Mouse (Mus musculus) heart, postnatal 0 days (tissue): Measurements from ENCODE around the gene Tet3. TPM values are rescaled to one million over a fixed set of nuclear protein-coding genes. Genes with fewer than 3 reads are reported as not detected.
A peak's percentile ranks its signal among the peaks of the same experiment; 100 is the strongest.

Source experiments
- ATAC-seq: fragments of 200-750 bp; cut with Nextera tagmentation; 2 replicates; pipeline ENCODE4 v1.8.0; 2017; ENCODE audit warnings: low read depth, moderate number of reproducible peaks, moderate library complexity; ENCODE audit not compliant: insufficient read depth
- DNase-seq: peaks from one replicate; pipeline ENCODE4 v3.0.0-alpha.2; 2016; ENCODE audit warnings: low spot score
- H3K27ac ChIP-seq: fragments of 300-500 bp; sonication (generic); 2 replicates; pipeline ENCODE4 v1.5.1; 2014; ENCODE audit warnings: low read depth, mild to moderate bottlenecking
- H3K27me3 ChIP-seq: fragments of 300-500 bp; sonication (generic); 2 replicates; pipeline ENCODE4 v1.6.1; 2014; ENCODE audit warnings: low read length, mixed read lengths; ENCODE audit not compliant: control insufficient read depth, insufficient read depth
- H3K36me3 ChIP-seq: fragments of 300-500 bp; sonication (generic); replicated peaks from 2 replicates; pipeline ENCODE4 v1.6.1; 2014; ENCODE audit warnings: low read length, mixed read lengths; ENCODE audit not compliant: control insufficient read depth, insufficient read depth
- H3K4me1 ChIP-seq: fragments of 300-500 bp; sonication (generic); 2 replicates; pipeline ENCODE4 v1.6.1; 2014; ENCODE audit warnings: antibody characterized with exemption; ENCODE audit not compliant: control insufficient read depth, insufficient read depth
- H3K4me2 ChIP-seq: fragments of 300-500 bp; sonication (generic); 2 replicates; pipeline ENCODE4 v1.6.1; 2014; ENCODE audit warnings: low read depth, mild to moderate bottlenecking, low read length, moderate library complexity
- H3K4me3 ChIP-seq: fragments of 300-500 bp; sonication (generic); 2 replicates; pipeline ENCODE4 v1.5.1; 2014; ENCODE audit warnings: low read depth, low read length
- H3K9ac ChIP-seq: fragments of 300-500 bp; sonication (generic); replicated peaks from 2 replicates; pipeline ENCODE4 v1.6.1; 2014; ENCODE audit warnings: low read depth, low read length, mixed read lengths
- H3K9me3 ChIP-seq: fragments of 300-500 bp; sonication (generic); replicated peaks from 2 replicates; pipeline ENCODE4 v1.6.1; 2016; ENCODE audit warnings: low read length; ENCODE audit not compliant: control insufficient read depth
- CTCF ChIP-seq: IDR thresholded peaks from 2 replicates; pipeline ENCODE4 v1.5.1; 2016; ENCODE audit warnings: antibody characterized with exemption, control low read depth, low read depth
- EP300 ChIP-seq: IDR thresholded peaks from 2 replicates; pipeline ENCODE4 v1.6.1; 2016; ENCODE audit warnings: antibody characterized with exemption, low read depth
- WGBS: fragments of 180-500 bp; shearing (Covaris S2); extraction: QIAGEN DNeasy Blood & Tissue Kit; methylation state at CpG from one replicate; pipeline ENCODE4 v1.1.7; 2014; 5-methylcytosine and 5-hydroxymethylcytosine counted together
- polyA plus RNA-seq: library from polyadenylated mRNA; unstranded; fragments of >200 nt; fragmentation: Nextera tagmentation; extraction: Ambion mirVana; gene quantifications from 2 replicates; pipeline ENCODE4 v1.2.1, GENCODE M21; 2015
- total RNA-seq: library from RNA; depleted of rRNA; stranded (reverse); fragments of >200 nt; gene quantifications from 2 replicates; pipeline ENCODE4 v1.2.3, GENCODE M21; 2014; ENCODE audit warnings: low replicate concordance

Gene Tet3
- total and polyA plus RNA-seq, 2 experiments from 2014 or later = 14.1 to 17.2 TPM

- peaks cover 13% of the 10 kb centered on the region for H3K4me1 ChIP-seq
- no peak for TF ChIP-seq EP300
- no peak overlapping the region for H3K4me2 ChIP-seq
- no peak for DNase-seq
- WGBS = 50% methylated on average over 5 of the region's 5 CpGs
- no peaks in the 10 kb centered on the region for H3K9me3 ChIP-seq
- ATAC-seq = no peak
- H3K9ac ChIP-seq = no peak overlapping the region
- no peak overlapping the region for H3K4me3 ChIP-seq
- peaks cover 18% of the 10 kb centered on the region for H3K36me3 ChIP-seq
- H3K27me3 ChIP-seq = no peaks in the 10 kb centered on the region
- H3K27ac ChIP-seq = no peak overlapping the region
Measured at GRCm38 (mm10) chr6:83435174-83435573, 23.7 kb downstream of the Tet3 start.

GRCm38 (mm10) chr6:83433546-83433945 lies 25.3 kb downstream of the Tet3 start:
- peaks cover 15% of the 10 kb centered on the region for H3K4me1 ChIP-seq
- 76% methylated on average over 4 of the region's 4 CpGs for WGBS
- H3K27me3 ChIP-seq = no peaks in the 10 kb centered on the region
- H3K9me3 ChIP-seq = no peaks in the 10 kb centered on the region
- ATAC-seq = no peak
- H3K4me2 ChIP-seq = no peak overlapping the region
- H3K27ac ChIP-seq = no peak overlapping the region
- no peak overlapping the region for H3K4me3 ChIP-seq
- H3K9ac ChIP-seq = no peak overlapping the region
- peaks cover 17% of the 10 kb centered on the region for H3K36me3 ChIP-seq
- TF ChIP-seq CTCF (no peak), EP300 (no peak)
- DNase-seq = no peak

GRCm38 (mm10) chr6:83432966-83433365 lies 25.9 kb downstream of the Tet3 start:
- peaks cover 21% of the 10 kb centered on the region for H3K4me1 ChIP-seq
- no peak overlapping the region for H3K4me3 ChIP-seq
- no peak for DNase-seq
- TF ChIP-seq EP300 (no peak), CTCF (no peak)
- H3K9ac ChIP-seq = no peak overlapping the region
- peaks cover 12% of the 10 kb centered on the region; the same call in 1 of the 2 replicates for H3K36me3 ChIP-seq
- 77% methylated on average over 7 of the region's 7 CpGs for WGBS
- H3K9me3 ChIP-seq = no peaks in the 10 kb centered on the region
- H3K4me2 ChIP-seq = no peak overlapping the region
- no peak overlapping the region for H3K27ac ChIP-seq
- H3K27me3 ChIP-seq = no peaks in the 10 kb centered on the region
- ATAC-seq = no peak

DNA sequence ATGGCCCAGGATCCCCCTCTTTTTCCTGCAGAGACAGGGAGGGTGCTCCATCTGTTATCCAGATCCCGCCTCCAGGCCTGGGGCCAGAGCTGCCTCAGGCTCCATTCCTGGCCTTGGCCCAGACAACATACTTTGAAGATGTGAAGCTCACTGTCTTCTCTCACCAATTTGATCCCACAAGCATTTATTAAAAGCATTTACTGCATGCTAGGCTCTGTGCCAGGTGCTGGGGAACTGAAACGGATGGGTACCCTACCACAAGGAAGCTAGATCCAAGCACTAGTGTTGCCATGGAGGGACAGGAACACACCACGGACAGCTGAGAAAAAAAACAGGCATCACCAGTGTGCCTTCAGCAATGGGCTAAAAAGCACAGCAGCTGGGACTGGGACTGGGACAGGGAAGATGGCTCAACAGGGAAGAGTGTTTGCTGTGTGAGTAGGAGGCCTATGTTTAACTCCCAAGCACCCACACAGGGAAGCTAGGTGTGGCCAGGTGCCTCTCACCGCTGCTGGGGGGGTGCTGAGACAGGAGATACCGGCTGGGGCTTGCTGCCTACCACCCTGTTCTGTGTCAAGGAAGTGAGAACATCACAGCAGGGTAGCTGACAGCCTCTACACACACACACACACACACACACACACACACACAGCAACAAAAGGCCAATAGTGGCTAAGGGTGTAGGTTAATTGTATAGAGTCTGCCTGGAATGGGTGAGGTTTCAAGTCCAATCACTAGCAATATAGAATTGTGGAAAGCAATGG lies 30.7 kb downstream of the Tet3 start:
- DNase-seq = no peak
- Histone ChIP-seq H3K36me3 (peaks cover 7% of the 10 kb centered on the region; the same call in 1 of the 2 replicates), H3K4me1 (peaks cover 34% of the 10 kb centered on the region), H3K27me3 (no peaks in the 10 kb centered on the region), H3K27ac (peak overlapping the region; percentile 46), H3K9ac (no peak overlapping the region), H3K9me3 (no peaks in the 10 kb centered on the region), H3K4me2 (no peak overlapping the region), H3K4me3 (no peak overlapping the region)
- ATAC-seq = peak; percentile 47
- TF ChIP-seq CTCF (no peak), EP300 (no peak)
- WGBS = 25% methylated on average over 5 of the region's 5 CpGs

DNA sequence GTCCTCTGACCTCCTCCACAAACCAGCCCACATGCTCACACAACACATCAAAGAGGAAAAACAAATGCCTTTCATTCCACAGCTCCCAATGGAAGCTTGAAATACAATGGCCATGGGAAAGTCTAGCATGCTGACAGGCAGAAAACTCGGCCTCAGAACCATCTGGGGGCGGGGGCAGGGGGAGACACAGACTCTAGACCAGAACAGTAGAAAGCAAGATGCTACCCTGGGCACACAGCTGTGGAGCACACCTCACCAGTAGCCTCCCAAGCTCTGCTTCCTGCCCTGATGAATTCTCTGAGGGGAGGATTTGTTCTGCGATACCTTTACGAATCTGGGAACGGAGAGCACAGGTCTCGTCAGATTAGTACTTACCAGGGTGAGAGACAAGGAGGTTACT lies 31.4 kb downstream of the Tet3 start:
- H3K9me3 ChIP-seq = no peaks in the 10 kb centered on the region
- H3K4me3 ChIP-seq = no peak overlapping the region
- no peak overlapping the region for H3K9ac ChIP-seq
- peak overlapping the region; percentile 46 for H3K27ac ChIP-seq
- peaks cover 5% of the 10 kb centered on the region; the same call in 1 of the 2 replicates for H3K36me3 ChIP-seq
- DNase-seq = no peak
- TF ChIP-seq EP300 = no peak
- no peak for TF ChIP-seq CTCF
- peaks cover 38% of the 10 kb centered on the region for H3K4me1 ChIP-seq
- no peaks in the 10 kb centered on the region for H3K27me3 ChIP-seq
- no peak overlapping the region for H3K4me2 ChIP-seq
- no peak for ATAC-seq
- WGBS = 46% methylated on average over 6 of the region's 6 CpGs

- H3K4me2 ChIP-seq = no peak overlapping the region
- no peak overlapping the region for H3K27ac ChIP-seq
- no peaks in the 10 kb centered on the region for H3K9me3 ChIP-seq
- peaks cover 43% of the 10 kb centered on the region for H3K4me1 ChIP-seq
- WGBS = 94% methylated on average over 3 of the region's 3 CpGs
- ATAC-seq (no peak), DNase-seq (no peak)
- peaks cover 5% of the 10 kb centered on the region; the same call in 1 of the 2 replicates for H3K36me3 ChIP-seq
- no peak overlapping the region for H3K9ac ChIP-seq
- H3K4me3 ChIP-seq = no peak overlapping the region
- H3K27me3 ChIP-seq = no peaks in the 10 kb centered on the region
- no peak for TF ChIP-seq CTCF
- TF ChIP-seq EP300 = no peak
Measured at GRCm38 (mm10) chr6:83426576-83426975, 32.3 kb downstream of the Tet3 start.
